Mouse (Mus musculus): ENCODE measurements around the gene Pcdh15.
A peak's percentile ranks its signal among the peaks of the same experiment; 100 is the strongest.

Gene Pcdh15

DNA sequence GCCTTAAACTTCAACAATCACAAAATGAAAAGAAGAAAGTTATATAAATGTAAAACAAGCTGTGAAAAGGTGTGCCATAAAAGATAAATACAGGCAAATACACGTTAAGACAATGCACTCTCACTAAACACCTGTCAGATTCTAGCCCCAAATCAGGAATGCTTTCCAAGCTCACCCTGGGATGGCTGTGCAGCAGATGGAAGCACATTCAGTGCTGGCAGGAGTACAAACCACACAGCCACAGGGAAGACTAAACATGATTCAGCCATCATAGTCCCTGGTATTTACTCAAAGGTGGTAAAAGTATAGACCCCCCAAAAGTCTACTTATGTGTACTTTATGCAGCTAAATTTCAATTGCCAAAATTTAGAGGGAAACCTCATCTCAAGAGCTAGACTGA, 909.7 kb downstream of the Pcdh15 start:
- DNase-seq, result no peak

DNA sequence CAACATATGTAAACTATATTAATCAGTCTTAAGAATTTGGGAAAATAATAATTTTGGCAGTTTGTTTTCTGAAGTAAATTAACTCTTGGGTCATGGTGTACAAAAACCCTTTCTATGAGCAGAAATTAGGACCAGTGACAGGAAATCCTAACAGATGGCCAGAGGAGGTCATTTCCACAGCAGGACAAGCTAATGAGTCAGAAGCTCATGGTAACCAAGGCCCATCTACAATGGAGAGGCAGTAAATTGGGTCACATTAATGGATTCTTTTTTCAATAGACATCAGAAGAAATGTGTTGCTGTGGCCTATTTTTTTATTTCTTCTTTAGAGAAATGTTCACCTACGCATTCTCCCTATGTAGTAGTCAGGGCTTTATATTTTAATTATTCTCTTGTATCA, 923.9 kb downstream of the Pcdh15 start:
- no peak for DNase-seq

DNA sequence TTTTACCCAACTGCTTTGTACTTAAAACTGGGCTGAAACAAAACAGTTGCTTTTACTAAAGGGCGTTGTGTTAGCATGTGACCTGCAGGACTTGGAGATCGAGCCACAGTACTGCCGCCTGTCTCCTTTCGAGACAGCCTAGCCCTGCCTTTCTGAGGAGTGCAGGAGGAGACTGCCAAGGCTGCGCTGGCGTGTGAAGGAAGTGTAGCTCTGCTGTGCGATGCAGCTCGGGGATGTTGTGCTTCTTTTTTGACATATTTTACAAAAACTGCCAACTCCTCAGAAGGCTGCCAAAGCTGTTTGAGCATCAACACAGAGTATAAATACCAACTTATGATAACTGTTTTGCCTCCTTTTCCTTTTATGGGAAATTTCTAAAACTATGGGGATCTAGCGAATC, 953.9 kb downstream of the Pcdh15 start:
- DNase-seq, result peak; percentile 47

DNA sequence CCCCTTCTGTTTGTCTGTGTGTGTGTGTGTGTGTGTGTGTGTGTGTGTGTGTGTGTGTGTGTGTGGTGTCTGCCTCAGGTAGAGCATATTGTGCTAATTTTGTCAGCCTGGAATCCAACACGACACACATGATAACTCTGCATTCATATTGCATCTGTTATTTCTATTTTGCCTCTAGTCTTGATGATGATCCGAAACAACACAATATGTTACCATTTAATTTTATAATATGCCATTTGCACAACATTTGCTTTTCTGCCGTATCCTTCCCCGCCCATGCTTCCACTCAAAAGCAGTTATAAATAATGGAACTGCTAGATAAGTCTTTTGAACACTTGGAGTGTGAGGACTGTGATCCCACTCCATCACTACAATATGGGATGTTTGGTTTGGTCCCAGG, 987.5 kb downstream of the Pcdh15 start:
- no peak for DNase-seq

DNA sequence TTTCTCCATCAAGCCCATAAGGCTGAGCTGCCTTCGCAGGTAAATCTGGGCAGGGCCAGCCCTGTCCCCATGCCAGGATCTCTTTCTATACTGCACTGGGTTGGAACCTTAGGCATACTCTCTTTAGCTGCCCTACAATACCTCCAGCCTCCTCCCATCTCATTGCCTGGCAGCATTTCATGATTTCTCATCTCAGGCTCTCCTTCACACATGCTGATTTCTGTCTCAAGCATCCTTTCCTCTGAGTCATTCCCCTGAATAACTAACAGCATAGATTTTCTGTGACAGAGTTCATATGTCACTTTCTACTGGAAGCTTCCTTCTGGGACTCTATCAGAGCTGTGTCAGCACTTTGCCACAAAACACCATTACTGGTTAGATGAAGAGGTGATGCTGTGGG, 999.2 kb downstream of the Pcdh15 start:
- no peak for DNase-seq

DNA sequence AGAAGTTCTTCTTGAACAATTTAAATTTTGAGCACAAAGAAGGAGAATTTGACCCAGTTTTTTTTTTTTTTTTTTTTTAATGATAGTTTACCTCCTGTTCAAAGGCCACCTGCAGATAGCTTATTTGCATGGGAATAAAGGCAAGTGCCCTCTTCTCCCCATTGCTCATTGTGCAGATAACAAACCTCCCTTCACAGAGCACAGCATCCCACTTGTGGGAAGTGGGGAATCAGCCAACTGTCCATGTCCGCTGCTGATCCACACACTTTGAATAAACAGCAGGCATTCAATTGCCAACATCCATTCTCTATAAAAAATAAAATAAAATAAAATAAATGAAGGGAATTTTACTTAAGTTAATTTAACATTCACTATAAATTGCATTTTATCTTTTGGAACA, 1015.0 kb downstream of the Pcdh15 start:
- DNase-seq, result no peak

DNA sequence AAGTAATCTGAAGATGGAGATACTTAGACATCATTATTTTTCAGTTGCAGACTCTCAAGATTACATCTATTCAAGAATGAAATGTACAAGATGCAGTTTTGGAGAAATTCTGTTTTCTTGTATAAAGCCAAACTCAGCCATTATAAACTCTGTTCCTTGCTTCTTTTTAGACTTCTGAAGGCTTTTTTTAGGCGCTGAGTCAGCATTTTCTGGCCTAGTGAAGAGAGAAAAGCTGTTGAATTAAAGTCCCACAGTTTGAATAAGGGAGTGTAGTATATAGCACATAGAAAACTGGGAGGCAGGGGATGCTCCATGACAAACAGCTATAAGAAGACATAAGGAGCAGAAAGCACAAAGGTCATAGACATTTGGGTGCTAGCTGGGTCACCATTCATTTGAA, 1017.7 kb downstream of the Pcdh15 start:
- no peak for DNase-seq

DNA sequence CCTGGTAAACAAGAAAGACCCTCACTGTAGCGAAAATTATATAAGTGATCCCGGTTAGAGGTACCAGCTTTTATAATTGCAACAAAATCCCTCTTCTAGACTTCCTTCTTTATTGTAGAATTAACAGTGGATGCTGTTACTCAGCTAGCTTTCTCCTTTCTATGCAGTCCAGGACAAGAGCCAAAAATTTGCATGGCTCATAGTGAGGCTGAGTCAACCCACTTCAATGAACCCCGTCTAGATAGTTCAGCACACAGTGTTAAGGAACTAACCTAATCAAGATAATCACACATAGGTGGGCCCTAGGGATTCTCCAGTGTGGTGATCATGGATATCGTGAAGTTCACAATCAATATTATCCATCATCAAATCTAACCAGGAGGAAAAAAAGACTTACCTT, 1024.3 kb downstream of the Pcdh15 start:
- no peak for DNase-seq

DNA sequence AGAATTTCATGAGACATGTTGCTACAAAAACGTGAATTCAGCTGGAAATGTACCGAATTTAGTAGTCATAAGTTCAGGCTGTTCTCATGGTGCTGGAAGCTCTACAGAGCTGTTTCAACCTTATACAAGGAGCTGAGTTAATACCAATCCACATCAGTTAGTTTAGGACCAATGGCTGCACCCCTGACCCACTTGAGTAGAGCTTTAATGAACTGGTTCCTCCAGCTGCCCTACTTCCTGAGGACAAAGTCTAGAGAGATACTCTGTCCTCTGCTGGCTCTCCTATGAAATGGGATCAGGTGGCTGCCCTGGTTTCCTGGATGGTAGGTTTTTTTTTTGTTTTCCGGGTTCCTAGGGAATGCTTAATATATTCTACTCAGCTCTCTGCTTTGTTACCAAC, 1030.0 kb downstream of the Pcdh15 start:
- DNase-seq, result no peak

DNA sequence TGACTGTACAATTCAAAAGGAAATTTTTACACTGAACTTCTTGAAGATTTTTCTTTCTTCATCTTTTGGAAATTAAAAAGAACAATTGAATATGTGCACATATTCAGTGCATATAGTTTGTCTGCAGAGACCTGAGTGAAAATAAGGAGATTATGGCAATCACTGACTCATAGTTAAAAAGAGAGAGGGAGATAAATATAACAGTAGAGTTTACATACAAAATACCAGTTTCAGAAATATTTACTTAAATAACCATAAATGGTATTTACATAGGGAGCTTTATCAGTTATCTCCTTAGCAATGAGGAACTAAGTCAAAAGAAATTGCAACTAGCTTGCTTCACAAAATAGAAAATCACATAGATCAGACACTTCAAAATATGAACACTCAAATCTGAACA, 1030.5 kb downstream of the Pcdh15 start:
- DNase-seq, result no peak

DNA sequence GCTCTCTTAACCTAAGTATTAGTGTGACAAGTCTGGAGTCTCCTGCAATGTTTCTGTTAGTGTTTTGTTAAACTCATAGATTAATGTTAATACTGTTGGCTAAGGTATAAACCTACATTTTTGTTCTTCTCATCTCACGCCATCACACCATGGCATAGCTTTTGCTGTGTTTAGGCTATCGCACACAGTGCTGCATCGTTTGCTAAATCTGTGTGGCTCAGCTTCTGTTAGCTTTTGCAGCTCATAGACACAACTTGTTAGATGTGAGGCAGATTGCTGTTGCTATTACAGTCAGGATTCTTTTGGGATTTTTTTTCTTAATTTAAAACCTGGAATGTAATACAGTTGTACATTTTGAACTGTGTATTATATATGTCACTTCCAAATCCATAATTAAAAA, 1031.7 kb downstream of the Pcdh15 start:
- no peak for DNase-seq

DNA sequence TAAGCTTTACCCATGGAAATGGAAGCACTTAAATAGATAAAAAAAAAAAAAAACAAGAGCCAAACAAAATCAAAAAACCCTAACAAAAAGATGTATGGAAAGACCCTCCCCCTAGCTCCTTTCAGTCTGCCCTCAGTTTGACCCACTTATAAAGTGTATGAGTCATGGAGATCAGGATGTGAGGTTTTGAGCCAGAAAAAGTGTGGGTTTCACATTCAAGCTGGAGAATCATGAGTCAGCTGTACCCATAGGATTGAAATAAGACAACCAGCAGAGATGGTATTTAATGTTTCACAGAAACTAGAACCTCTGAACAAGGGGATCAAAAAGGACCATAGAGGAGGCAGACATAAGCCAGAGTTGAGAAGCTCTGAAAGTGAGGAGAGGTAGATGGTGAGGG, 1048.8 kb downstream of the Pcdh15 start:
- DNase-seq, result no peak

DNA sequence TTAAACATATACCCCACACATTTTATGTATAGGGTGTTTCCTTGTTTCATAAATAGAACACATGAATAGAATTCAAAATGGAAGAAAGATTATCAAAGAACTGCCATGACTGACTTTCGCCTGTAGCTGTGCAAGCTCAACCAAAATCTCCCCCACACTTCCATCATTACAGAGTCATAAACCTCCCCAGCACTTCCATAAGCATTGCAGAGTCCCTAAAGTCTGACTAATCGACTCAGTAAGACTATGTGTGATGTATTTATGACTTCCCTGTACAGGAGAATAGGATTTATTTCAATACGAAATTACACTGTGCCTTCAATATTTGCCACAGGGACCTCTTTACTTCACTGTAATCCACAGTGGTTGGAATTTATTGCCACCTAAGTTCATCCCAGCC, 1082.8 kb downstream of the Pcdh15 start:
- no peak for DNase-seq

DNA sequence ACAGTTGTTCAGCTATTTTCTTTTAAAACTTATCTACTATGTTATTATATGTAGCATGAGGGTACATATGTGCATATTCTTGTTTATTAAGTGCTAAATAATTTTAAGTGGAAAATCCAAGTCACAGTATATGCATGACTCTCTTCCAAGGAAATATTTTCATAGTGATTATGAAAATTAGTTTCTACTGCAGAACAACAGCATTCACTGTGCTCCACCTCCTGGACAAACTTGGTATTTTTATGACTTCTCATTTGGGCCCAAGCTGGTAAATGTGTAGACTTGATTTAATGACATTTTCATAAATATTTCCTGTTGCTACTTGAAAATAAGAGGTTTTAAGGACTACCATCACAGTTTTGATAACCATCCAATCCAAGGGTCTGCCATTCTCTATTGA, 1104.5 kb downstream of the Pcdh15 start:
- peak; percentile 13 for DNase-seq

DNA sequence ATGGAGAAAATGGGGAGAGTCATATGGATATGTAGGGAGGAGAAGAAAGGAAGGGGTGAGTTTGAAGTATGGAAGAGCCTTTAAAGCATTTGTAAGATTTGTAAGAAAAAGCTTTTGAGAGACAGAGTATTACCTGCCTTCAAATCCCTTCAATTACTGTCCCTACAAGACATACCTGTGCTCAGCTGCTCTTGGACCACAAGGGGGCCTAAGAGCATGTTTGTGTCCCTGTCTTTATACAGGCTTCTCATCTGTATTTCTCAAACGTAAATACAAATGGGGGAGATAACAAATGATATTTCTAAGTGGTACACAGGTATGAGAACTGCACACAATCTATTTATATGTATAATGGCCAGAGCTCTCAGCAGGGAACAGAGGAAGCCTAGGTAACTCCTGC, 1118.1 kb downstream of the Pcdh15 start:
- no peak for DNase-seq

DNA sequence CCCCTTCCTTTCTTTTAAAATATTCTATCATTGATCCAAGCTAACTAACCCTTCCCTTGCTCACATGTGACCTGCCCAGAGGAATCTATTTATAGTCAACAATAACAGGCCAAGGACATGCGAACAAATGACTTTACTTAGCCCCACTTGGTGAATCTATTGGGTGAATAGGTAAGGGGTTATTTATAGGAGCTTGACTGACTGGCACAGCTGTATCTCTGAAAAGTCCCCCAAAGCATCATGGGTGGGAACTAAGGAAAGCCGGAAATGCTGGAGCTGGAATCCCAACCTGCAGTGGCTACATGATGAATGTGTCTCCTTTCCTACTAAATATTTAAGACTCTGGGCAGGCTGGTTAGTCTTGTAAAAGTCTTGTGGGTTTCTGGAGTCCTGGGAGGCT, 1121.3 kb downstream of the Pcdh15 start:
- no peak for DNase-seq

DNA sequence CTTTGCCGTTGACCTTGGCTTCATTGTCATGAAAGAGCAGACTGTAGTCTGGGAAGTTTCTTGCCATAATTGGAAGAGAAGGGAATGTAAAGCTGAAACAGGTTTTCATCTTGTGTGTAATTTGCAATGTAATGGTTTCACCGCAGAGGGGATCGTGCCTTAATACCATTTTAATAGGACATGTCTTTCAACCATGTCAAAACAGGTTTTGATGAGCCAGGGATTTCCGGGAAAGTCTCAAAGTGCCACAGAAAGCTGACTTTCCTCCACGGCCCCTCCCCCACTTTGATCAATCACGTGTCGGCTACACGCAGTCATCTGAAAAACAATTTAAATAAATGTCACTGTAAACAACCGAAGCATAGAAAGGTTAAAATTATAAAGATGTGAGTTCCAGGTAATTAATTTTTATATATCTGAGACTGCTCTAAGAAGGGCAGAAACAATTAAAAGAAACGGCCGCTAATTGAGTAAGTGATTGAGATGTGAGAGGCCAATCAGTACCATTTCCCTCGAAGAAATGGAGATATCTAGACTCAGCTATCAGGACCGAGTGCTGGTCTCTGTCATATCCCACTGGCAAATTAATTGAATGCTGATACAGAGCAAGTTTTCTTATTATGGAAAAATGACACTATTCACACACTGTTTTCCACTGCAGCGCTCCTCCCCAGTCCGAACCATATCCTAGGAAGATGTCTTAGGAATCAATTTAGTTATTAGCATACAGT, 1158.7 kb downstream of the Pcdh15 start:
- no peak for DNase-seq

DNA sequence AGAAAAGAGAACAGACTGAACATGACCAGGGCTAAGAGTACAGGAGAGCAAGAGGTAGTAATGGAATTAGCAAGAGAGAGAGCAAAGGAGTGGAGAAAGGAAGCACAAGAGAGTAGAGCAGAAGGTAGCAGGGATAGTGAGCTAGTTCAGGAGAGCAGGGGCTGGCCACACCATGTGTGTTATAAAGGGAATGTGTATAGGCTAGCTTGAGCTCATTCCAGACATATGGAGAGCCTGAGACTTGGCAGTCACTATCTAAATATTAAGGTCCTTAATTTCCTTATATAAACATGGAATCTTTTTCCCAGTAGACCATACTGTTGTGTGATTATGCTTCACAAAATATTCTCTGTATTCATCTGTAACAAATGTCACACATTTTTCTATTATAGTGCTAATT, 1159.5 kb downstream of the Pcdh15 start:
- DNase-seq, result no peak

DNA sequence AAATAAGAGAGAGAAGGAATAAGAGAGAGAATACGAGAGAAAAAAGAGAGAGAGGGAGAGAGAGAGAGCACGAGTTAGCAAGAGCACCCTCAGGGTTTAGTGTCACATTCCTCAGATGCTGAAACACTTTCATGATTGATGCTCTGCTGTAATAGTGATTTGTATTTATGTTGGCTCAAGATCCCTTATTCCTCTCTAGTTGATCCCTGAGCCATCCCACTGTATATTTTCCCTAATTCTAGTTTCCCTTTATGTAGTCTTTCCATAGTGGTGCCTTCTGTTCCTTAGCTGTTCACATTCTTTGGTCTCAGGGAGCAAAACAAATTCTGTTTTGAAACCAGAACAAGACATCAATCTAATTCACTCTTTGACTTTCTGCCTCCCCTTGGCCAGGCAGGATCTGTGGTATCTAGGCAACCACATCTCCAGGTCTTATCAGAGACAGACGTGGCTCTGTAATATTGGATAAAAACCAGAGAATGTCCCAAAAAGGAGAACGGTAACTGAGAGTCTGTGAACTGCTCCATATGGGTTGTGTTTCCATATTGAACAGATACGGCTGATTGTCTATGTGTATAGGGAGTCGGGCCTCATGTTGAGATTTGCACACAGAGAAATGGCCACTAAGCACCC, 1170.6 kb downstream of the Pcdh15 start:
- DNase-seq, result no peak

DNA sequence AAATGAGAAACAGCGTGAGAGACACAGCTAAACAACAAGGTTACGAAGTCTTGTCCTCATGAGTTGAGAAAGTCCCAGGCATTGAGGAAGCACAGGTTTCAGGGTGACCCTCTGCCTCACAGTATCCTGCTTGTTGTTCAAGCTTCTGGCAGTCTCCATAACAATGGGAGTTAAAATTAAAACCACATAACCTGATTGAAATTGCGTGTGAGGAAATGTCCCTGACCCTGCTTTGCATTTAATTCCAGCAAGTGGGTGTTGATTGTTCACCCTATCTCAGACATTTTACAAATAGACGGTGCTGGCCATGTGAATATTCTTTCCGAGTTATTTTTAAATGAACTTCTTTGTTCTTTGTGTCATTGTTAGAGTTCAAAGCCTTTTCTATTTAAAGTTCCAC, 1171.8 kb downstream of the Pcdh15 start:
- no peak for DNase-seq

DNA sequence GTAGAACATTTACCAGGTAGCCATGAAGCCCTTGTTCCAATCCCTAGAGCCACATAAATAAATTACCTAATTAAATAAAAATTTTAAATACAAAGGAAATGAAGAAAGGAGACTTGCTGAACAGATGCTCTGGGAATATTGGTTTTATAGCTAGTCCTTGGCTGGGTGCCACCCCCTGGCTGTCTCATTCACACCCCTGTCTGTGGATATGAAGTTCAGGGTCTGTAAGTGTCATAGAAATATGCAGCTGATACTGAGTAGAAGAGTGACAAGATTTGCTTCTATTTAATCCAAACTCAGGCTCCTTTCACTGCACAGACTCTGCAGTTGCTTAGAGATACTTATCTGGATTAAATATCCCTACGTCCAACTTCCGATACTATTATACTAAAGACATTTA, 1205.0 kb downstream of the Pcdh15 start:
- no peak for DNase-seq

DNA sequence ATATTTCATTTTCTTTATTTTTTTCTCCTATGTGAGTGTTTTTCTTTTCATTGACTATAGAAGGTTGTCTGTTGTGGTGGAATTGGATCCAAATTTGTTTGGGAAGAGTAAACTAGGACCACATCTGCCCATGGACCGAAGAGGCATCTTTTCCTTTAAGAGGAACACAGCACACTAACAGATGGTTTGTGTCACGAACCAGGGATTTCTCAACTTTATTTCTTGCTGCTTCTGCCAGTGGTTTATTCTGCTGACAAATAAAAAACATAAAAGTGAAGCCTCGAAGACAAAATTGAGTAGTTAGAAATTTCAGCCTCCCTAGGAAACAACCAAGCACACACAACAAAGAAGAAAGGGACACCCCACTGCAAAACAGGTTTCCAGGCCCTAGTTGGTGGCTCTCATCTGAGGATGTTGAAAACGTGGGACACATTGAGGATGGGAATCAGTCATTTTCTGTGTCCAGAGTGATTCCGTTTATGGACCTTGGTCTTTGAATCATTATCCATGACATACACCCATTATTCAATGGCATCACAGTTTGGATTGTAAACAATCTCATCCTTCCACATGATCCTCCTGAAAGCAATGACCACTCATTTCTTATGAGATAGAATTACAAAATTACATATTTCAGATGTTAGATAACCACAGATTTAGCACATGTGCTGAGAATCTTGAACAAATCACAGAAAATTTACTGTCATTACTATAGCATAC, 1206.5 kb downstream of the Pcdh15 start:
- no peak for DNase-seq

DNA sequence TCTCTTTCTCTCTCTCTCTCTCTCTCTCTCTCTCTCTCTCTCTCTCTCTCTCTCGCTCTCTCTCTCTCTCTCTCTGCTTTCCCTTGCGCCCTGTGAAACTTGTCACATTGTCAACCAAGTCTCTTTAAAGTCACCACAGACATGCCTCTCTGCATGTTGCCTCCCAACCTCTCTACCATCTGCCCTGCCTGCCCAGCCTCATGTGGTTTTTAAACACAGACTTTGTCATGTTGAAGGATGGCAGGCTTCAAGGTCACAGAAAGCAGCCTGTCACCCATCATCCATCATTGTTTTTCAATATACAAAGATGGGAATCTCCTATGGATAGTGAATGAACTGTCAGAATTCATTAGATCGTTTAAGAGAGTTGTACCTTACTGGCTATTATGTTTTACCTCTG, 1207.9 kb downstream of the Pcdh15 start:
- no peak for DNase-seq

DNA sequence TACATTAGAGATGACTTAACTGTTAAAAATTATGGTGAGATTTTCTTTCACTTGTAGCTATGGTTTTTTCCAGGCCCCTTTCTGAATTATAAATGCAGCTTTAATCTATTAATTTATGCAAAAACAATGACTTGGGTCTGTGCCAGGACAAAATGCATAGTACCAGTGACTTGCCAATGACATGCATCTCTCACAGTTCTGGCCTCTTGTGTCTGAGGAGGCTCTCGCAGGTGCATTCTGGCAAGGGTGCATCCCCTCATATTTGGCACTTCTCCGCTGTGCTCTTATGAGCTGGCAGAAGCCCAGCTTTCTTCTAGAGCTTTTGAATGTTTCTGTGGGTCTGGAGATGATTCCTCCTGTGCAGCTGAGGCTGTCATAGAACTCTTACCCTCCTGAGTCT, 1216.9 kb downstream of the Pcdh15 start:
- DNase-seq, result no peak
